Mouse (Mus musculus) c-Kit-positive CD71-positive TER-119-positive erythroid progenitor cells, embryonic 14.5 days (primary cell): ENCODE data around the gene Nfam1.
A peak's percentile ranks its signal among the peaks of the same experiment; 100 is the strongest.

ENCODE experiments used
- DNase-seq: peaks from one replicate; pipeline ENCODE4 v3.0.0-alpha.2; 2013; ENCODE audit warnings: low spot score

Gene Nfam1

DNA sequence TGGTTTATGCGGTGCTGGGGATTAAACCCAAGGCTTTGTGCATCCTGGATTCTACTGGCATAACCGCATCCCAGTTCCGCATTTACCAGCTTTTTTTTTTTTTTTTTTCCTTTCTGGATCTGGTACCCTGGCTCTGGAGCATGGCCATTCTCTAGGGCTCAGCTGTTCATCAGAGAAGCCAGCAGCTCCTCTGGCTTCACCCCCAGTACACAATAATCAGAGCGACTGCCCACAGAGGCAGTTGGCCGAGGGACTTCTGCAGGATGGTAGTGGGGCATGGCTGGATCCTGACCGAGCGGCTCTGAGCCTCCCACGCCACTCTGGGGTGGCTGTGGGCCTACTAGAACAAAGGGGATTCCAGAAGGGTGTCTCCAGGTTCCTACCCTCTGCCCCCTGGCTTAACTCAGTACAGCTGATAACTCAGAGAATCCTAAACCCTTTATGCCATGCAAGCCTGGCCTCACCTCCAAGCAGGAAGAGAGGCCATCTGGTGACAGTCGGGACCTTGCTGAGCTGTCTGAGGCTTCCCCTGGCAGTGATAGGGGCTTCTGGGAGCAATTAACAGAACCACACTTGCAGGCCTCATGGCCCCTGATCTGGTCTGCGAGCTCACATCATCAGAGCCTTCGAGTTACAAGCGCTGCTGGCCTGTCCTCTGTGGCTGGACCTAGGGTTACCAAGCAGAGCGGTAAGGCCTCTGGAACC lies 40.9 kb downstream of the Nfam1 start:
- no peak for DNase-seq

DNA sequence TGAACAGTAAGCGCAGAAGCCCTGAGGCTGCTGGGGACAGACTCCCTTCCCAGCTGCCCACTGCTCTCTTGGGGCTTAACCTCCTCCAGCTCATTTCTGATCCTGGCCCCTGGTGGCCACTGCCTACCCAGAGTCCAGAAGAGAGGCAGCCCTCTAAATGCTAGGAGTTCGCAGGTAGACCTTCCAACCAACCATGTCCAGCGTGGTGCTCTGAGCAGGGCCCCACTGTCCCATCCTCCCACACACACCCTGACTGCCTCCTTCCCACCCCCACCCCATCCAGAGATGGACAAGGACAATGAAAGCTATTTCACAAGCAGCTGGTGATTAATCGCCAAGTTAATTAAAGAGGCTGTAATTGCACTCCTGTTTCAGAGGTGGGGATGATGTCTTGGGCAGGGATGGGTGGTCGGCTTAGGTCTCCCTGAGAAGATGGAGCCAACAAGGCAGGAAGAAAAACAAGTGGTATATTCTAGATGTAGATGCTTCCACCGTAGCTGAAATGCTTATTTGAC lies 43.9 kb downstream of the Nfam1 start:
- DNase-seq = no peak

DNA sequence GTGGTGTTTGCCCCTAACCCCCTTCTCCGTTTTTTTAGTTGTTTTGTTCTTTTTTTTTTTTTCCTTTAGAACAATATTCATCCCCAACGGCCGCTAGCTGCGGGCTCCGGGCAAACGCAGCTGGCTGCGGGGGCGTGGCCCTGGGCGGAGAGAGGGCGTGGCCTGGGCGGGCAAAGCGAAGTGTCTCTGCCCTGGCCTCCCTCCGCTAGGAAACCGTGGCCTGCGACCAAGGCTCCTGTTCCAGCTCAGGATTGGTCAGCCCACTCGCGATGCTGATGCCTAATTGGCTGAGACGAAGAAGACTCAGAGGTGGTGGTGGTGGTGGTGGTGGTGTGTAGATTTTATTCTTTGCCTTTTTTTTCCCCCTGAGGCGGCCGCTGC lies 45.4 kb downstream of the Nfam1 start, which contains the start of gene Tcf20:
Gene Tcf20, minus strand, starts transcription at position 141 of the 381 bp plus-strand sequence.
- peak; percentile 59 for DNase-seq

DNA sequence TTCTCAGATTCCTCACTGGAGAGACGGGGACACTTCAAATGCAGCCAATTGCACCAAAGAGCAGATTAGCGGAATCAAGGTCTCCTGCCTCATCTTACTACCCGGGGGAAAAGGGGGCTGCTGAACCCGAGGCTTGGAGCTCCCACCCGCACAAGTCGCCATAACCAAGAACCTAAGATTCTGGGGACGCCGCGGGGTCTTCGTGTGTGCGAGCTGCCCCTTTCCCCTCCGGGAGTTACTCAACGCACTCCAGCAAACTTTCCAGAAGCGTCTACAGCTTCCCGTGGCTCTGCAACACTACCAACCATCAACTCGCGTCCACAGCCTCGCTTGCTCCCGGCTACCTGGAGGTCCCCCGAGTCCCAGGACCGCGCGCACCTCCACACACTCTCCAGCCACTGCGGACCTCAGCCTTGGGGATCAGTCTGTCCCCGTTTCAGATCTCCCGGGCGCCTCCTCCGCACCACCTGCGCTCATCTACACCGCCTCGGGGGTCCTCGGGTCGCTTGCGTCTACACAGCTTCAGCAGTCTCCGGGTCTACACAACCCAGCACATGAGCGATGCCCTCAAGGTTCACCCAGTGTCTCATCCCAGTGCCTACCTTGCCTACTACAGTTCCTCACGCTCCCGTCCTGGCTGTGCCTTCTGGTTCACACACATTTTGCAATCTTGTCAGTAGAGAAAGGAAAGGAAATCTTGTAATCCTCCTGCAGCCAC lies 45.9 kb downstream of the Nfam1 start:
- no peak for DNase-seq

DNA sequence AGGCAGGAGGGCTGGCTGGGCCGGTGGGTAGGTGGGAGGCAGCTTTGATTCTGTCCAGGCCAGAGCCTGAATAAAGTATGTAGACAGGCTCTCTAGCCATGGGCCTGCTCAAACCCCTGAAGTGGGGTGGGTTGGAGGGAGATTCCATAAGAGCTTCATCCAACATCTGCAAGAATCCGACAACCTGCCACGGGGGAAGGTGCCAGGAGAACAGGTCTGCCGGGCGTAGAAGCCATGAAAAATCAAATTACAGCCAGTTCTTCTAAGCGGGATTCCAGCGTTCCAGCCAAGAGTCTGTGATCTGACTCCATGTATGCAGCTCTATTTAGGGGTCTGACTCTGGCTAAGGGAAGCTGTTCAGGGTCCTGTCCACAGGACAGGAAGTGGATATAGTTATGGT lies 48.5 kb downstream of the Nfam1 start:
- DNase-seq = no peak

DNA sequence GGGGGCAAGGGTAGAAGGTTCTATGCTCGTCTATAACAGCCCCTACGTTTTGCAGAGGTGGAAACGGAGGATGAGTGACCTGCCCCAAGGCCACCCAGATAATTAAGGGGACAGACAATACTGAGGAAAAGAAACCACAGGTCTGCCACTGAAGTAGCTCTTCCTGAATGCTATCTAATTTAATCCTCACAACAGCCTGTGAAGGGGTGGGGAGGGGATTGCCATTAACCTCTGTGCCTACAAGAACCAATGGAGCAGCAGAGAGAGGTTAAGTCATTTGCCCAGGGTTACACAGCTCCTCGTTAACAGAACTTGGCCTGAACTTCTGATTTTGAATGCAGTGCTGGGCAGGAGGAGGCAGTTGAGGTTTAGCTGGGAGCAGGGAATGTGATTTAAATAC lies 49.0 kb downstream of the Nfam1 start:
- no peak for DNase-seq

DNA sequence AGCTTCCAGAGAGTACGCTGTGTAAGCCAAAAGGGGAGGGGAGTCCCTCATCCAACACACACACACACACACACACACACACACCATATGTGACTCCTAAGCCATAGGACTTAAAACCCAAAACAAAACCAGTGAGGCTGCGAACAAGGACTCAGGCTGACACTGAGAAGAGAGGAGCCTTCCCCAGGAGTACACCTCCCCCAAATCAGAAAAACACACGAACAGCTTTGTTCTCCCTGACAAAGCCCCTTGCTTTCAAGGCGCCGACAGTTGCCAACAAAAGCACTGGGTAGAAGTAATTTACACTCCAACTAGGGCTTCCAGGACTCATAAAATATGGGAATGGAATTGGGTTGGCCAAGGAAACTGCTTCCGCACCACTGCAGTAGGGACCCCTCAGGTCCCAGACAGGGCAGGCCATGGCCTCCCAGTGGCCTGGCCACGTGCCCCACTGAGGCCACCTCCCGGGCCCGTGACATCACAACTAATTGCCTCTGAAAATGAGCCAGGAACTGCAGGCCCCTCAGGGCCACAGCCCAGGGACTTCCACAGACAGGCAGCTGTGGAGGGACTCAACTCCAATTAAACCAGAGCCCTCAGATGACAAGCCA lies 49.6 kb downstream of the Nfam1 start:
- no peak for DNase-seq

DNA sequence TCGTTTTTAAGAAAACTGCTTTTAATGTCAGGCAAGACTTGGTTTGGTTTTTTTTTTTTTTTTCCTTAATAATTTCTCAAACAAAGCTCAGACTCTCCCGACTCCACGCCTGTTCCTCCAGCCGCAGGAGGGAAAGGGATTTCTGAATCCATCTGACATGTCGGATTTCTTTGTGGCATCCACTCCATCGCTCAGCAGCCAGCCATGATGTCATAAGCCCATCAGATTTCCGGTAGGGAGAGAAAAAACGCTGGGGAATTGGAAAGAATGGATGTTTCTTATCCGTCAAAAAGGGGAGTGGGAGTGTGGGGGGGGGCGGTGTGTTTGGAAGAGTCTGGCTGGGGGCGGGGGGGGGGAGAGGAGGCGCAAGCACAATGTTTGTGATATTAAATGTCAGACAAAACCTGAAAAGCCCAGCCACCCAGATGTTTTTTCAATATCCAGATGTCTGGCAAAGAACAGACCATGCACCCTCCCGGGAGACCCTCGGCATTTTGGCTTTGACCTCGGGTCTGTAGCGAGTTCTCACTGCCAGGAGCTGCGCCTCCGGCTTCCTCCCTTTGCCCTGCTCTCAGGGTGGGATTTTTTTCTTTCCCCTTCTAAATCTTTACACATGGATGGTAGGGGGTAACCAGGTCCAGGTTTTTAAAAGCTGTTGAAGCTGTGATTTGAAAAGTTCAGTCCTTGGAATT lies 50.2 kb downstream of the Nfam1 start:
- no peak for DNase-seq

DNA sequence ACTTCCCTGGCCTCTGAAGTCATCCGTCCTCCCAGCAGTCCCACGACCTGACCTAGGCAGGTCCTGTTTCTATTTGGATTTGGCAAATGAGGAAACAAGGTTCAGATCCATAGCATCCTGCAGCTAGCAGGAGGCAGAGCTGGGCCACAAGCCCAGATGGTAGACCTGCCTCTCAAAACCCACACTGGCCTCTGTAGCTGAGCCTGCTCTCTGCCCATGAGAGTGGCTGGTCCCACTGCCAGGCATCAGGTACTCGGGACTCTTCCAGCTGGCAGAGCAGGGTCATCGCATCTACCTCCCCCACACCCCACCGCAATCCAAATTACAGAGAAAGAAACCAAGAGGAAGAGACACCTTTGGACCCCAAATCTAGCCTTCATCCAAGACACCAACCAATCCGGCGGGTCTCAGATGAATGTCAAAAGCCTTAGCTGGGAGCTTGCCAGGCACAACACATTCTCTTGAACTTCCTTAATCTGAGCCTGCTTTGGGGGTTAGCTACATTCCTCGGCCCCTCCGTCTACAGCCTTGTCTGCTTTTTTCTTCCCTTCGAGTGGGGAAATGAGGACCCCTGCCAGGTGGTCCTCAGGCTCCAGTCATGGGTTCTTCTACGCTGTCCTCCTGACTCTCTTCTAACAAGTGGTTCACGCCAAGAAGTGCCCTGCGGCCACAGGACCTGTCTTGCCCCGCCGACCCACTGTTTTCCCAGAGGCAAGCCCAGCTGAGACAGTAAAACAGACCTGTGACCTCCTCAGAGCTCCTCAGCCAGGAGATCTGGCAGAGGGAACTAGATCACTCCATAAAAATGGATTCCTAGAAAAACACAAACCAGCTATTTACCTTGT lies 51.2 kb downstream of the Nfam1 start:
- no peak for DNase-seq

DNA sequence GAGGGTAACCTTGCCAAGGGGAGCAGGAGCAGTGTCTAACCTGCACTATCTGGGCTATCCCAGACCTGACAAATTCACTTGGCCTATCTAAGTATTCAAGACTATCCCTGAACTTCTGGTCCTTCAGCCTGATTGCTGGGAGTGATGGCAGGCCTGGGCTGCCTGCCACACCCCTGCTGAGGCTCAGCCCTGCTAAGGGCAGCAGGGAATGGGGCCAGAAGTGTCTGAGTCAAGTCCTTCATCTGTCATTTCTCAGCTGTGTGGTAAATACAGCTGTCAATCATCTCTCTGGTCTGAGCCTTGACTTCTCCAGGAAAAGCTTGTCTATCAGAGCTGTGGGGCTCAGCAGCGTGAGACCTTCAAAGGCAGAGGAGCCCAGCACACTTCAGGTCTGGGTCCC lies 53.6 kb downstream of the Nfam1 start:
- no peak for DNase-seq

DNA sequence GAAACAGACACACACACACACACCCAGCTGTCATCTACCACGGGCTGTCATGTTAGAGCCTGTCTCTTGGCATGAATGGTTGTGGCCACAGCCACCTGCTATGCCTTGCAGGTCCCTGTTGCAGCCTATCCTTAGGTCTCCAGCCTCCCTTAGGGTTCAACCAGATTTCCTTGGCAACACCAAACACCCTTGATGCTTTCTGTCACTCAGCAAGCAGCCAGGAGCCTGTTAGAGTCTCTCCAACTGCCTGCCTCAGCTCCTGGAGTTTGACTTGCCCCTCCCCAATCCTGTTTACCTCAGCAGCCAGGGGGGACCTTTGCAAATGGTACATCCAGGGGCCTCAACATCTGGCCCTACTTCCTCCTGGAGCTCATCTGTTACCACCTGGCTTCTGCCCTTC lies 58.6 kb downstream of the Nfam1 start:
- no peak for DNase-seq

DNA sequence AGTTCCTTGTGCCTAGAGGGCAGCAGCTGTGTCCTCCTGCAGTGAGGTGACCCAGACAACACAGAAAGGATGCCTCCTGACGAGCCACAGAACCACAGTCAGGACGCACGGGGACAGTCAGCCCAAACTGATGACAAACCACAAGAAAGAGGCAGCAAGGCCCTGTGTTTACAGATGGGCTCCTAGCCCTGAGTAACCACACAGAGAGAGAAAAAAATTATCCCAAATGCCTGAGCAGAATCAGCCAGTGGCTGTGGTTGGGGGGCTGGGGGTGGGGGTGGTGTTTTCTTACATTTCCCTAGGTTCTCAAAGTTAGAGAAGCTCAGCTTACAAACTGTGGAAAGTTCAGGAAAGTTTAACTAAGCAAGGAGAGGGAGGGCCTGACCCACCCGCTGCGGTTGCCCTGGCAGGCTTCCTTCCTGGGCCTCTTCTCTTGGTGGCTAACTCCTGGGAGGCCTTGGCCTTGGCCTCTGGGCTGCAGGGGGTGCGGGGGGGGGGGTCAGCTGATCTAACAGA lies 63.8 kb downstream of the Nfam1 start:
- DNase-seq = no peak

DNA sequence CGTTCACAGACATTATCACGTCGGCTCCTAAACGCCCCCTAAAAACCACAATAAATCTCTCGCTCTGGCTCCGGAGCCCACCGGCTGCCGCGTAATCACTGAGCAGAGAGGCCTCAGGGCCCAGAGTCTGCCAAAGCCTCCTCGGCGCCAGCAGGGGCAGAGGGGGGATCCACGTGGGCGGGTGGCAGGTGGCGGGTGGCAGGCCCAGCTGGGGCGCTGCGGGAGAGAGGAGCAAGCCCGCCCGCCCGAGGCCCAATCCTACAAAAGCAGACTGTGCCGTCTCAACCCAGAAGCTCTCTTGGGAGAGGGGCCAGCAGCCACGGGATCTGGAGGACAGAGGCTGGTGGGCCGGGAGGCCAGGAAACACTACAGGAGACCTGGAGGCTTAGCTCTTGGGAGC lies 64.7 kb downstream of the Nfam1 start:
- no peak for DNase-seq

DNA sequence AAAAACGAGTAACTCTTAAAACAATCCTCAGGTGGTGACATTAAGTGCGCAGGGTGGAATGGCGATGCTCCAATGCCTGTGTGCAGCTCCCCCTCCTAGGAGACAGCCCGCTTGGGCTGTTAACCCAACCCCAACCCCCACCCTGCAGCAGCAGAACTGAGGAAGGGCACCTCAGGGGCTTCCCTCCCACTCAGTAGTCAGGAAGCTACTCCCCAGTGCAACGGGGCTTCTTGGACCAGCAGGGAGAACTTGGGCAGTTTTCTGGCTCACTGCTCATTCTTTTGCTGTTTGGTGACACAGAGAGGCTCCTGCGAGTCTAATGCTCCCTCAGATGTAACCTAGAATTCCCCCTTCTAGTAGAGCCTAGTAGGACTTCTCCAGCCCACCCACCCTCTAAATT lies 65.2 kb downstream of the Nfam1 start:
- DNase-seq = no peak

DNA sequence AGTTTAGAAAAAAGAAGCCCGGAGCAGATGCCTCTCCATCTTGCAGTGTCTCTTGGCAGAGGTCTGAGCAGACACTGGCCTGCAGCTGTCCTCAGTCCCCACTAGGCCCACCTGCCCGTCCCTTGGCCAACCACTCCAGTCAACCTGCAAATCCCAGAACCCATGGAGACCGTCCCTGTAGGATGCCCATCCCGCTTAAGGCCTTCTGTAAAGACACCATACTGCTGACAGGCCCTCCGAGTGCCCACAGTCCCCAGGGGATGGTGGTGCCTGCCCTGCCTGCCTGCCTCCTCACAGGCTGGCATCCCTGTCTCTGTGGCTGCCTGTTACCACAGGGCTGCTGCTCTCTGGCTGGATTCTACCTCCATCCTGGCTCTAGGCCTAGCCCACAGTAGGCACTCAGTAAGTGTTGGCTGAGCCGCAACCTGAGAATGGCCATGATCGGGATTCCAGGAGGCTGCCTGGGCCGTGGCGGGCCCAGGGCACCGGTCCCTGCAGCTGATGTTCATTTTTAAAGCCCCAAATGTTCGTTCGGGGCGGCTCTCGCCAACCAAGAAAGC lies 68.8 kb downstream of the Nfam1 start:
- no peak for DNase-seq

DNA sequence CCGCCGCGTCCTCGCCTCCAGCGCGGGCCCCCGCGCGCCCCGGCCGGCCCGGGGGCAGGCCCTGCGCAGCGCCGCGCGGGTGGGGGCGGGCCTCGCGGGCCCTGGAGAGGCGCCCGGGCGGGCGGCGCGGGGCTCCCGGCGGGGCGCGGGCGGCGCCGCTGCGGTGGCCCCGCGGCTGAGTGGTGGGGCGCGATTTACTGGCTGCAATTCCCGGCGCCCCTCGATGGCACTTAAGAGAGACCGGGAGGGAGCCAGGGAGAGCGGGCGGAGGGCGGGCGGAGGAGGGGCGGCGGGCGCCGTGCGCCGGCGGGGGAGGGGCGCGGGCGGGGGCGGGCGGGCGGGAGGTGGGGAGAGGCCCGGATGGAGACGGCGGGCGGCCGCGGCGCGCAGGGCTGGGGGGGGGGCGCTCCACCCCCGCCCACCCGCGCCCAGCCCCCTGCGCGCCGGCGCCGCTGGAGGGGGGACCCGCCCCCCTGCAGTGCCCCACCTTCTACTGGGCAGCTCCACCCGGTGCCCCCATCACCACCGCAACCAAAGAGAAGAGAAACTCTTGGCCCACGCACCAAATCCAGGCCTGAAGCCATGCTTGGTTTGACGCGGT lies 69.5 kb downstream of the Nfam1 start:
- no peak for DNase-seq

DNA sequence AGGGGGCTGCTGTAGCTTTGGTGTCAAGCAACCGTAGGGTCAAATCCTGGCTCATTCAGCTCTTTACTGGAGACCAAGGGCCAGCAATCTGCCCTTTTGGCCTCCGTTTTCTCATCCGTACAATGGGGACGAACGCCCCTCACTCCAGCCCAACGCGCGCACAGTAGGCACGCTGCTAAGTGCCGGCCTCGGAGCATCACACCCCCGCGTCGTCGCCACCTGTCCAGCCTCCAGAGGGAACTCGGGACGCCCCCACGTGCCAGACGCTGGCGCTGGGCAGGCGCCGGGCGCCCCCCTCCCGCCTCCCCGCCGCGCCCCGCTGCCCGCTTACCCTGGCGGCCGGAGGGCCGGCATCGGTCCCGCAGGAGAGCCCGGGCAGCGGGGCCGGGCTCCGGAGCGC lies 70.0 kb downstream of the Nfam1 start:
- no peak for DNase-seq

DNA sequence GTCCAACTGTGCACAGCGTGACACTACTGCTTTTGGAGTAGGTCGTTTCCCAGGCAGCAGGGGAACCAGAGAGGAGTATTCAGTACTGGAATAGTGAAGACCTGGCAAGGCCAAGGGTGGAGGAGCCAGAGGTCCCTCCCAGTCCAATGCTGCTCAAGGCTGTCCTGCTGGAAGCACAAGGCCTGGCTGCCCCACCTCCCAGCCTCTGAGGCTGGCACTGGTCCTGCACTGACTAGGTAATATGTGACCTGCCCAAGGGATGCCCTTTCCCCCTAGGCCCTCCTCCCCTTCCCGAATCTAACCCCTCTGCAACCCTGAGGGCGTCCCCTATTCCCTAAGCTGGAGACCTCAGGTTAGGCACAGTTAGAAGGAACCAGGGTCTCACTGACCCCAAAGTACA lies 70.6 kb downstream of the Nfam1 start:
- DNase-seq = no peak

DNA sequence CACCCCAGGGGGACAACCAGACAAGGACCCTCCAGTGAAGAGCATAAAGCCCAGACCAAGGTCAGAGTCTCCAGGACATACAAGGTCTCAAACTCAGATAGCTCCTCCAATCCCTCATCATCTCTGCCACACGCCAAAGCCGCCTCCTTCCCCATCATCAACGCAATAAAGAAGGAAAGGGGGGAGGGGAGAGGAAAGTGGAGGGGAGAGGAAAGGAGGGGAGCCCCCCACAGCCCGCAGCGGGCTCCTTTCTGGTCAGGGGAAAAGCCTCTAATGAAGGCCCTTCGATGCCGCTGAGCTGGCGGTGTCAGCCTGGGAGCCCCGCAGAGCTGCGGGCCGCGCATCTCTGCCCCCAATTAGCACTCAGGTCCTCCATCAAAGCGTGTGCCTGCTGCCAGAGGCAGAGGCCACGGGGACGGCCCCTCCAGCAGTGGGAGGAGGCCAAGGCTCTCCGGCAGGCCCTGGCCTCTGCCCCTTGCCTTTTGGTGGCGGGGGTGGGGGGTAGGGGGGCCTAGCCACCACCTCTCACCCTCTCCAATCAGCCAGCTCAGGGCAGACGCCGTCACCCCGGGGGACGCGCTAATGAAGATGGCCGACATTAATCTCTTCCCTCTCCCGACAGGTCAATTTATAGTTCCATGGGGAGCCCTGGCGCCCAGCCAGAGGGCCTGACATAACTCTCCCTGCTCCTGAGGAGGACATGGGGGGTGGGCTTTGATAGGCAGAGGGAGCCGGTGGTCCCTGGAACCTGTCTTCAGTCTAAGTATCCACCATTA lies 72.1 kb downstream of the Nfam1 start:
- DNase-seq = no peak

DNA sequence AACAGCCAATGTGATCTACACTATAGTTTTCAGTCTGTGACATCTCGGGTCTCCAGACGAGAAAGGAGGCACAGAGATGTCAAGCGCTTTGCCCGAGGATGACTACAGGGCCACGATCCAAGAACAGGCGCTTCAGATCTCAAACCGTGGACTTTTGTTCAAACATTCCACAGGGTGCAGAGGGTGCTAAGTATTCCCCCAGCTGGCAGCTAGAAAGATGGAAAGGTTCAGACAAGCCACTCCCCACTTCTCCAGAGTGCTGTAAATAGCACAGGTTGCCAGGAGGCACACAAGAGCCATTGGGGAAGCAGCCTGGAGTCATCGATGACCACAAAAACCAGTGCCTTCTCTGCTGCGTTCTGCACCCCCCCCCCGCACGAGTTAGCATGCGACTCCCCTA lies 74.0 kb downstream of the Nfam1 start:
- DNase-seq = no peak
